Mouse (Mus musculus): ENCODE measurements around the gene Lrrc4b.

GRCm38 (mm10) chr7:44484109-44484508 is 55.3 kb downstream of the Lrrc4b start:
- TF ChIP-seq CTCF (IDR thresholded peaks at IDR 0.05; ENCODE audit: low read depth, low read length) (no peak), POLR2A (IDR thresholded peaks at IDR 0.05; ENCODE audit: borderline replicate concordance, low read depth, low read length) (no peak)

Measured in bone marrow macrophage, adult 2 months (primary cell).